Comparison of ENCODE assay signal across 13 mouse cellular contexts in genomic region chr8:125930276-125931046, GRCm38 (mm10). TPM values are rescaled to one million over a fixed set of nuclear protein-coding genes. Genes with fewer than 3 reads are reported as not detected.
A peak's percentile ranks its signal among the peaks of the same experiment; 100 is the strongest.
DNase-seq lines count a peak whose midpoint lies in the region; ATAC-seq and TF ChIP-seq lines count a peak whose summit lies in the region.
"Had no signal": no experiment of that assay in that cellular context is flagged by ENCODE, and none has a peak within 500 bp of the region (broad histone marks: within the 10 kb centered on the region; RNA-seq: fewer than 3 reads in every experiment).

No protein-coding gene starts in this region.

- H3K4me3 ChIP-seq in kidney, postnatal 0 days (replicated peaks; ENCODE audit: low read depth, low read length): no peak overlapping the region
- no peak overlapping the region for H3K4me3 ChIP-seq in liver, embryonic 13.5 days (replicated peaks)
- no peak overlapping the region for H3K4me3 ChIP-seq in forebrain, embryonic 10.5 days
- H3K4me3 ChIP-seq: heart, embryonic 13.5 days; limb, embryonic 12.5 days had no signal

- H3K9ac ChIP-seq in kidney, postnatal 0 days (ENCODE audit: low read depth, low read length): no peak overlapping the region
- H3K9ac ChIP-seq in liver, embryonic 13.5 days: no peak overlapping the region
- H3K9ac ChIP-seq: heart, embryonic 13.5 days; limb, embryonic 12.5 days had no signal

- H3K9me3 ChIP-seq in kidney, postnatal 0 days (replicated peaks; ENCODE audit: low read length): no peaks in the 10 kb centered on the region
- H3K9me3 ChIP-seq in liver, embryonic 13.5 days (replicated peaks): no peaks in the 10 kb centered on the region
- peaks cover 5% of the 10 kb centered on the region; the same call in 1 of the 2 replicates for H3K9me3 ChIP-seq in forebrain, embryonic 10.5 days
- H3K9me3 ChIP-seq: heart, embryonic 13.5 days had no signal

- peak; percentile 18 for DNase-seq in urinary bladder, postnatal 14 days (ENCODE audit: low spot score)
- no peak for DNase-seq in urinary bladder, postnatal 36 days (ENCODE audit: low spot score in 2 of 2)
- peak; percentile 27 for DNase-seq in kidney, postnatal 0 days (ENCODE audit: low spot score)
- no peak for DNase-seq in liver, embryonic 13.5 days
- peak; percentile 80 for DNase-seq in yolk sac, embryonic 10.5 days (ENCODE audit: low spot score)
- DNase-seq in layer of hippocampus, adult 11-12 months (ENCODE audit: low spot score): no peak
- DNase-seq in Muller cell, postnatal 12 days (ENCODE audit: inconsistent ontology term): no peak
- no peak for DNase-seq in forebrain, embryonic 10.5 days (ENCODE audit: extremely low spot score, low spot score)
- DNase-seq: cerebellum, adult 9-10 months; gastrocnemius, postnatal 36 days had no signal

- no peak overlapping the region for H3K4me2 ChIP-seq in kidney, postnatal 0 days (ENCODE audit: low read length)
- H3K4me2 ChIP-seq in liver, embryonic 13.5 days: no peak overlapping the region
- H3K4me2 ChIP-seq: heart, embryonic 13.5 days; limb, embryonic 12.5 days had no signal

- 0 out of 2 replicates have a peak, but pooled peaks cover 6% of the 10 kb centered on the region for H3K36me3 ChIP-seq in kidney, postnatal 0 days (ENCODE audit: insufficient read depth, low read length)
- no peaks in the 10 kb centered on the region for H3K36me3 ChIP-seq in liver, embryonic 13.5 days
- H3K36me3 ChIP-seq in forebrain, embryonic 10.5 days (replicated peaks): no peaks in the 10 kb centered on the region
- H3K36me3 ChIP-seq: heart, embryonic 13.5 days; limb, embryonic 12.5 days had no signal

- 55% methylated on average over 11 of the region's 11 CpGs for WGBS in kidney, postnatal 0 days
- WGBS in liver, embryonic 13.5 days (ENCODE audit: insufficient replicate concordance): 56% methylated on average over 11 of the region's 11 CpGs
- 87% methylated on average over 11 of the region's 11 CpGs for WGBS in forebrain, embryonic 10.5 days

- H3K27me3 ChIP-seq in kidney, postnatal 0 days (ENCODE audit: insufficient read depth, low read length): no peaks in the 10 kb centered on the region
- H3K27me3 ChIP-seq in liver, embryonic 13.5 days: no peaks in the 10 kb centered on the region
- H3K27me3 ChIP-seq in forebrain, embryonic 10.5 days (ENCODE audit: poor library complexity, severe bottlenecking): no peaks in the 10 kb centered on the region
- H3K27me3 ChIP-seq: heart, embryonic 13.5 days; limb, embryonic 12.5 days had no signal

- no peak for TF ChIP-seq CTCF in kidney, postnatal 0 days (IDR thresholded peaks at IDR 0.05; ENCODE audit: low read depth)

- peak overlapping the region; percentile 42; the same call in 1 of the 2 replicates for H3K27ac ChIP-seq in kidney, postnatal 0 days
- H3K27ac ChIP-seq in liver, embryonic 13.5 days: no peak overlapping the region
- no peak overlapping the region for H3K27ac ChIP-seq in forebrain, embryonic 10.5 days
- H3K27ac ChIP-seq: heart, embryonic 13.5 days; limb, embryonic 12.5 days had no signal

- ATAC-seq in kidney, postnatal 0 days (replicated peaks; ENCODE audit: low FRiP score, low read depth): peak; percentile 78
- ATAC-seq in liver, embryonic 13.5 days (ENCODE audit: low read depth): peak; percentile 55
- ATAC-seq: lung, postnatal 0 days had no signal

- no peaks in the 10 kb centered on the region for H3K4me1 ChIP-seq in kidney, postnatal 0 days (replicated peaks; ENCODE audit: insufficient read depth, low read length)
- no peaks in the 10 kb centered on the region for H3K4me1 ChIP-seq in liver, embryonic 13.5 days (replicated peaks)
- no peaks in the 10 kb centered on the region for H3K4me1 ChIP-seq in forebrain, embryonic 10.5 days
- H3K4me1 ChIP-seq: heart, embryonic 13.5 days; limb, embryonic 12.5 days had no signal

RNA-seq across cellular contexts. Expression of gene Map3k21, which starts 20.2 kb away (rescaled TPM):
- 3.9 and 4.4 TPM in 2 replicates for polyA plus RNA-seq in kidney, postnatal 0 days (2015; fragmentation: Nextera tagmentation; extraction: Ambion mirVana)
- 0.02 TPM in 2 replicates for polyA plus RNA-seq in liver, embryonic 13.5 days (2015; fragmentation: Nextera tagmentation; extraction: Ambion mirVana)
- polyA plus RNA-seq in forebrain, embryonic 10.5 days (2016; fragmentation: Nextera tagmentation; extraction: Ambion mirVana): not detected in 2 replicates

RNA-seq across cellular contexts. Expression of gene Pcnx2, which starts 32.3 kb away (rescaled TPM):
- polyA plus RNA-seq in kidney, postnatal 0 days (2015; fragmentation: Nextera tagmentation; extraction: Ambion mirVana): 0.13 and 0.18 TPM in 2 replicates
- 0.19 and 0.27 TPM in 2 replicates for polyA plus RNA-seq in liver, embryonic 13.5 days (2015; fragmentation: Nextera tagmentation; extraction: Ambion mirVana)
- 0.15 TPM in 1 of 2 replicates, not detected in the other for polyA plus RNA-seq in forebrain, embryonic 10.5 days (2016; fragmentation: Nextera tagmentation; extraction: Ambion mirVana)

Comparison
In these comparisons a context has a peak if more than half of its experiments do, and no peak if none do; other contexts are left out.
1. DNase-seq: peak in urinary bladder, postnatal 14 days (single experiment), kidney, postnatal 0 days (single experiment) and yolk sac, embryonic 10.5 days (single experiment); none in urinary bladder, postnatal 36 days (0 of 2), liver, embryonic 13.5 days (single experiment), layer of hippocampus, adult 11-12 months (single experiment), Muller cell, postnatal 12 days (single experiment) and forebrain, embryonic 10.5 days (single experiment).